Mouse (Mus musculus): ENCODE data around the gene Rpl41.

- TF ChIP-seq POLR2A (IDR thresholded peaks at IDR 0.05; ENCODE audit: control insufficient read depth, extremely low read depth, insufficient read depth, low read length, poor library complexity) = no peak
- TF ChIP-seq CTCF (IDR thresholded peaks at IDR 0.05; ENCODE audit: borderline replicate concordance, control insufficient read depth, extremely low read depth, insufficient read depth, low read length, poor library complexity) = no peak
These were observed 39.9 kb downstream of the Rpl41 start for GRCm38 (mm10) chr10:128509203-128509602.

All from thymus, adult 2 months (tissue).